Mouse (Mus musculus) heart, embryonic 10.5 days (tissue): ENCODE data around the gene Cdk9. TPM values are rescaled to one million over a fixed set of nuclear protein-coding genes. Genes with fewer than 3 reads are reported as not detected.

Experiments used
- DNase-seq: peaks from one replicate; pipeline ENCODE4 v3.0.0-alpha.2; 2017; ENCODE audit warnings: low spot score
- H3K27ac ChIP-seq: fragments of 300-500 bp; sonication (generic); 2 replicates; pipeline ENCODE4 v1.5.1; 2016; ENCODE audit warnings: mild to moderate bottlenecking
- H3K27me3 ChIP-seq: fragments of 300-500 bp; sonication (generic); 2 replicates; pipeline ENCODE4 v1.6.1; 2016; ENCODE audit warnings: mild to moderate bottlenecking; ENCODE audit not compliant: poor library complexity, insufficient read depth, severe bottlenecking
- H3K36me3 ChIP-seq: fragments of 300-500 bp; sonication (generic); 2 replicates; pipeline ENCODE4 v1.6.1; 2016; ENCODE audit warnings: mild to moderate bottlenecking, moderate library complexity
- H3K4me1 ChIP-seq: fragments of 300-500 bp; sonication (generic); 2 replicates; pipeline ENCODE4 v1.6.1; 2016; ENCODE audit warnings: mild to moderate bottlenecking
- H3K4me3 ChIP-seq: fragments of 300-500 bp; sonication (generic); 2 replicates; pipeline ENCODE4 v1.5.1; 2016; ENCODE audit warnings: mild to moderate bottlenecking, moderate library complexity
- H3K9me3 ChIP-seq: fragments of 300-500 bp; sonication (generic); 2 replicates; pipeline ENCODE4 v1.6.1; 2016; ENCODE audit warnings: mild to moderate bottlenecking, moderate library complexity
- WGBS: fragments of 180-500 bp; shearing (Covaris S2); methylation state at CpG from one replicate; pipeline ENCODE4 v1.1.7; 2016; 5-methylcytosine and 5-hydroxymethylcytosine counted together
- polyA plus RNA-seq: library from polyadenylated mRNA; unstranded; fragments of >200 nt; fragmentation: Nextera tagmentation; extraction: Ambion mirVana; gene quantifications from 2 replicates; pipeline ENCODE4 v1.2.1, GENCODE M21; 2016

Cdk9 gene
- 89.1 and 115 TPM in 2 replicates for polyA plus RNA-seq

DNA sequence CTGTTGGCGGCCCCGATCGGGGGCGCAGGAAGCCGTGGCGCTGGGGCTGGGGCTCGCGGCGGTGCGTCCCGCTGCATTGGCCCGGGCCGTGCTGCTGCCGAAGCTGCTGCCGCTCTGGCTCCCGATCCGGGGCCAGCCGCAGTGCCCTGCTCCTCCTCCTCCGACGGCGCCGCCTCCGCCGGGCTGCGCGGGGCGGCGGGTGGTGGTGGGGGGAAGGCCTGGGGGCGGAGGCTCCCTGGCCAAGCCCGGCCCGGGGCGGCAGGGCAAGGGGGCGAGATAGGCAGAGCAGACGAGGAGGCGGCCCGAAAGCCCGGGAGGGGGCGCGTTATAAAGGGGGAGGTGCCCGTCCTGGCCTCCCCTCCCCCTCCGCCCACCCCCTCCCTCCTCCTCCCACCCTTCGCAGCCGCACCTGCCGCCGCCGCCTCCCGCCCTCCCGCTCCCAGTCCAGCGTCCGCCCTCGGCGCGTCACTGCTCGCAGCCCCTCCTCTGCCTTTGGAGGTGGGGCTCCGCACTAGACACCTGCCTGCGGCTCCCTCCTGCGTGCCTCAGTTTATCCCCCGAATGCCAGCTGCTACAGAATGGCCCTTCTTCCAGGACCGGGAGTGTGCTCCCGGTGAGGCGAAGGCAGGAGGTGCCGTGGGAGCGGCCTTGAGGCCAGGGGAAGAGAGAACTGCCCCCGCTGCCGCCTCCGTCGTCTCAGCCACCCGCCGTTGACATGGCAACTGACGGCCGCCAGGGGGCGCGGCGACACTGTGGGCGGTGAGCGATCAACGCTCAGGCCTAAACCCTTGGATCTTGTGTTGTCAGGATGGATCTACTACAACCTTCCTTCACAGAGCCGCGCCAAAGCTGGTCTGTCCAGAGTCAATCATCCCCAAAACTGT lies at the start of gene Cdk9:
Cdk9 (minus strand) TSS at position 143 of the 884 bp plus-strand sequence.
- no peaks in the 10 kb centered on the region for H3K9me3 ChIP-seq
- peaks cover 31% of the 10 kb centered on the region for H3K36me3 ChIP-seq
- peaks cover 36% of the 10 kb centered on the region for H3K4me1 ChIP-seq
- WGBS = under 1% methylated on average over 61 of the region's 79 CpGs
- DNase-seq = peak; percentile 96
- peak within 1 kb of the TSS; percentile 97 for H3K4me3 ChIP-seq
- no peaks in the 10 kb centered on the region for H3K27me3 ChIP-seq
- peak within 1 kb of the TSS; percentile 98 for H3K27ac ChIP-seq

DNA sequence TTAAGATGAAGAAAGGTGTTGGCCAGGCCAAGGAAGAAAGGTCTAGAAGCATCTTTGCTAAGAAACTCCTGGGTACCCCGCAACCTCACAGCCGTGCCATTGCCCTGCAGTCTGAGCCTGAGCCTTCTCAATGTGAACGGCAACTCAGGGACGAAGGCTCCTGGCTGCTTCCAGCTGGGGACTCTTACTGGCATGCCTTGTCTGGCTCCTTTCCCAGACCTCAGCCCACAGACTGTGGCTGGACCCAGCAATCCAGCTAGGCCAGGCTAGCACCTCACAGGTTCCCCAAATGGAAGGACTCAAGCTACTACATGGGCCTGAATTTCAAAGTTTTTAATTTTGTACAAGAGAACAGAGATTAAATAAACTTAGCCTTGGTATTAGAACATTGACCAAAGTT lies 49.0 kb upstream of the Cdk9 start:
- Histone ChIP-seq H3K27ac (no peak overlapping the region), H3K27me3 (peaks cover 1% of the 10 kb centered on the region; the same call in 1 of the 2 replicates)
- 88% methylated on average over 4 of the region's 4 CpGs for WGBS

DNA sequence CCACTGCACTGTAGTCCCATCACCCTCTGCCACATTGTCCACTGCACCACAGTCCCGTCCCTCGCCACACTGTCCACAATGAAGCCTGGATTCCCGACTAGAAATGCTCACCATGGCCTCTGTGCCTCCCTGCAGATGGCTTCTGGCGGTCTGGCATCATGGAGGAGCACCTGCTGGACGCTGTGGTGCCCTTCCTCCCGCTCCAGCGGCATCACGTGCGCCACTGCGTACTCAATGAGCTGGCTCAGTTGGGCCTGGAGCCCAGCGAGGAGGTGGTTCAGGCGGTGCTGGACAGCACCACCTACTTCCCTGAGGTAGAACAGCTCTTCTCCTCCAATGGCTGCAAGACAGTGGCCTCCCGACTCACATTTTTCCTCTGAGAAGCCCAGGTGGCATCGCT lies 48.5 kb upstream of the Cdk9 start:
- DNase-seq = no peak
- peaks cover 18% of the 10 kb centered on the region for H3K4me1 ChIP-seq
- WGBS = 86% methylated on average over 14 of the region's 14 CpGs
- no peaks in the 10 kb centered on the region; the same call in 1 of the 2 replicates for H3K27me3 ChIP-seq
- H3K36me3 ChIP-seq = peaks cover 42% of the 10 kb centered on the region
- no peaks in the 10 kb centered on the region for H3K9me3 ChIP-seq
- H3K4me3 ChIP-seq = no peak overlapping the region
- H3K27ac ChIP-seq = no peak overlapping the region

More for the DNA sequence above, 49.0 kb upstream of the Cdk9 start:
- Histone ChIP-seq H3K4me1 (peaks cover 18% of the 10 kb centered on the region), H3K4me3 (no peak overlapping the region), H3K9me3 (no peaks in the 10 kb centered on the region), H3K36me3 (peaks cover 42% of the 10 kb centered on the region)
- DNase-seq = no peak

DNA sequence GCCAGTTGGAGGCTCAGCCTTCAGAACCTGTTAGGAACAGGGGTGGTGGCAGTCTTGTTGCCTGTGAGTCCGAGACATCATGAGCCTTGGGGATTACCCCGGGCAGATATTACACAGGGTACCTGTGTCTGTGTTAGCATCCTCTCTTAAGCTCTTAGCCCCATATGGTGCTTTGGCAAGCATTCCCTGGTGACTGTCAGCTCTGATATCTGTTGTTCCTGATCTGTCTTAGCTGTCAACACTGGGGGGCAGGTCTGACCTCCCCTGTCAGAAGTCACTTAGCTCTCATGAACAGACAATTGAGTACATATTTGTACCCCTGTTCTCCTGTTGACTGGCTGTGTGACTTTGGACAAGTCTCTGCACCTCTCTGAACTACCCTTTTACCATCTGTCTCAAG lies 46.1 kb upstream of the Cdk9 start:
- peaks cover 18% of the 10 kb centered on the region for H3K4me1 ChIP-seq
- peaks cover 11% of the 10 kb centered on the region; the same call in 1 of the 2 replicates for H3K27me3 ChIP-seq
- H3K36me3 ChIP-seq = peaks cover 53% of the 10 kb centered on the region
- 78% methylated on average over 2 of the region's 2 CpGs for WGBS
- no peak overlapping the region for H3K4me3 ChIP-seq
- no peak for DNase-seq
- no peak overlapping the region for H3K27ac ChIP-seq
- no peaks in the 10 kb centered on the region for H3K9me3 ChIP-seq

DNA sequence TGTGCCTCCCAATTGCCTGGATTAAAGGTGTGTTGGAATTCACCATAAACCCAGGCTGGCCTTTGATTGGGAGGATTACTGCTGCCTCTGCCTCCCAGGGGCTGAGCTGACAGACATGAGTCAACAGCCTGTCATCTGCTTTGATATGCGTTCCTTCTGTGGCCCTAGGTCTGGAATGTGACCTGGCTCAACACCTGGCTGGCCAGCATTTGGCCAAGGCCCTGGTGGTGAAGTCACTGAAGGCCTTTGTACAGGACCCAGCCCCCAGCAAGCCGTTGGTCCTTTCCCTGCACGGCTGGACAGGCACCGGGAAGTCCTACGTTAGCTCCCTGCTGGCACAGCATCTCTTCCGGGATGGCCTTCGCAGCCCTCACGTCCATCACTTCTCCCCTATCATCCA lies 45.6 kb upstream of the Cdk9 start:
- H3K27me3 ChIP-seq = peaks cover 11% of the 10 kb centered on the region; the same call in 1 of the 2 replicates
- WGBS = 56% methylated on average over 8 of the region's 8 CpGs
- H3K27ac ChIP-seq = no peak overlapping the region
- no peak overlapping the region for H3K4me3 ChIP-seq
- H3K36me3 ChIP-seq = peaks cover 55% of the 10 kb centered on the region
- DNase-seq = no peak
- no peaks in the 10 kb centered on the region for H3K9me3 ChIP-seq
- H3K4me1 ChIP-seq = peaks cover 18% of the 10 kb centered on the region

DNA sequence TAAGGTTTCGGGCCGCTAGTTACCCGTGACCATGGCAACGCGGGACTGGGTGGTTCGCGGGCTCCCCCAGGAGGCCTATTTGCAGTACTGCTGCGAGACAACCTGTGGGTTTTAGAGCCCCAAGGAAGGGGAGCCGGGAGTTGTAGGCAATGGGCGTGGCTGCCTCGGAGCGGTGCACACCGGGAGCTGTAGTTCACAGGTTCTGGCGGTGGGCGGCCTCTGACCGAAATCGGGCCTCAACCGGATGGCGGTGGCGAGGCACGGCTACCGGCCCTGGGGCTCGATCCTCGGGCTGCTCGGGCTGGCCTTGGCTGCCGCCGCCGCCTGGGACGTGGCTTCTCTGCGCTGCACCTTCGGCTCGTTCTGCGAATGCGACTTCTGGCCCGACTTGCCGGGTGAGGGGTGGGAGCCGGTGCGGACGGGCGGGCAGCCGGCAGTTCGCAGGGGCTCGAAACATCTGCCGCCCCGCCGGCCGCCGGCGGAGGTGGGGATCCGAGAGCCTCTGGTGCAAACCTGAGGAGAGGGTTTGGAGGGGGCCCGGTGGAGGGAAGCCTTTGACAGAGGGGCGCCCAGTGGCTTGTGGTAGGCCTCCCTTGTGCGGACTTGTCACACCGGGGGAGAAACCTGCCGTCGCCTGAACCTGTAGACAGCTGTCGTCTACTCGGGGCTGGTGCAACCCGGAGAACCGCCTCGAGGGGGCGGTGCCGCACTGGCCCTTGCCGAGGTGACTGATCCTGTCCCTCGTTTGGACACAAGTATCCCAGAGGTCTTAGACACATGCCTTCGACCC lies 44.4 kb upstream of the Cdk9 start, which contains the start of gene Tor2a:
Tor2a (plus strand) TSS at position 179 of the 790 bp plus-strand sequence.
- Histone ChIP-seq H3K27me3 (peaks cover 19% of the 10 kb centered on the region), H3K4me3 (peak within 1 kb of the TSS; percentile 71), H3K27ac (peak within 1 kb of the TSS; percentile 91), H3K4me1 (peaks cover 11% of the 10 kb centered on the region), H3K36me3 (peaks cover 55% of the 10 kb centered on the region), H3K9me3 (no peaks in the 10 kb centered on the region)
- WGBS = under 1% methylated on average over 66 of the region's 66 CpGs
- DNase-seq = peak; percentile 99

DNA sequence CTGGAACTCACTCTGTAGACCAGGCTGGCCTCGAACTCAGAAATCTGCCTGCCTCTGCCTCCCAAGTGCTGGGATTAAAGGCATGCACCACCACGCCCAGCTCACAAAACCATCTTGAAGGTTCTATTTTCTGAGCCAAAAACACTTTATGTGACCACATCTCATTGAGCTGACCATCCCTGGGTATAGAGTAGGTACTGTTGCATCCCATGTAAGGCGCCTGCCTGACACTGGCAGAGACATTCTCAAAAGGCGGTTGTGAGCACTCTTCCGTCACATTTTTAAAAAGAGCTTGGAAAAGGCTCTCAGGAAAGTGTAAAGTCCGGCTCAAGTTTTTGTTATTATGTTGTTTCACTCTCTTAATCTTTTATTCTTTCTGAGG lies 43.8 kb upstream of the Cdk9 start:
- Histone ChIP-seq H3K4me3 (peak overlapping the region; percentile 71), H3K27me3 (peaks cover 19% of the 10 kb centered on the region), H3K4me1 (peaks cover 16% of the 10 kb centered on the region), H3K27ac (peak overlapping the region; percentile 91; the same call in 1 of the 2 replicates), H3K36me3 (peaks cover 54% of the 10 kb centered on the region), H3K9me3 (no peaks in the 10 kb centered on the region)
- 34% methylated on average over 6 of the region's 6 CpGs for WGBS
- no peak for DNase-seq

DNA sequence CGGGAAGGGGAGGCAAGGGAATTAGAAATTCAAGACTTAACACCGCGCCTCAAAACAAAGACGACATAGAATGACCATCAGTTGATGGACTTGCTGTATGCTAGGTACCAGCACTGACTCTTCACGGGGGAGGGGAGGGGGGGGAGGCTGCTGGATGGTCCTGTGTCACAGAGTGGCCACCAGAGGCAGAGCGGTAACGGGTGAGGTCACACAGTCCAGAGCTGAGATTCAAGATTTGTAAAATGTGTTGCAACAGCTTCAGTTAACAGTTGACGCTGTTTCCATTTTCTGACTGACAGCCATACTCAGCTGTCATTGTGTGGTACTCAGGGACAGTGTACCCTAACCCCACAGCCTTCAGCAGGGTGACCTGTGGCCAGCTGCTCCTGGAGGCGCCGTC lies 39.3 kb upstream of the Cdk9 start:
- H3K4me3 ChIP-seq = peak overlapping the region; percentile 60
- H3K27me3 ChIP-seq = peaks cover 19% of the 10 kb centered on the region
- no peak overlapping the region; the same call in 1 of the 2 replicates for H3K27ac ChIP-seq
- H3K9me3 ChIP-seq = no peaks in the 10 kb centered on the region
- no peak for DNase-seq
- H3K4me1 ChIP-seq = peaks cover 21% of the 10 kb centered on the region
- peaks cover 49% of the 10 kb centered on the region for H3K36me3 ChIP-seq
- WGBS = 65% methylated on average over 10 of the region's 10 CpGs

DNA sequence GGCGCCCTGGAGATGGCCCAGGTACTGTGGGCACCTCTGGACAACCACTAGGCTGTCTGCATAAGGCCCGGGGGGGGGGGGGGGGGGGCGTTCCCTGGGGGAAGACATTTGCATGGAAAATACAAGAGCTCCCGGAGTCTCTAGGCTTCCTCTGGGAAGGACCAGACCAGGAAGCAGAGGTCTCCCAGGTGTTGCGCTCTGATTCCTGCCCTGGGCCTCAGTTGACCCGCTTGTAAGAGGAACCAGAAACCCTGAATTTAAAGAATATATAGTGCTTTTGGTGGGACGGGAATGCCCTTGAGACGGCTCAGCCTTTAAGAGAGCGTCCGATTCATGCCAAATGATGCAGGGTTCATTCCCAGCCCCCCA lies 38.8 kb upstream of the Cdk9 start:
- no peaks in the 10 kb centered on the region for H3K9me3 ChIP-seq
- H3K4me3 ChIP-seq = peak overlapping the region; percentile 60
- H3K36me3 ChIP-seq = peaks cover 54% of the 10 kb centered on the region
- peaks cover 21% of the 10 kb centered on the region for H3K4me1 ChIP-seq
- H3K27ac ChIP-seq = peak overlapping the region; percentile 60
- 35% methylated on average over 9 of the region's 10 CpGs for WGBS
- DNase-seq = no peak
- H3K27me3 ChIP-seq = peaks cover 19% of the 10 kb centered on the region

DNA sequence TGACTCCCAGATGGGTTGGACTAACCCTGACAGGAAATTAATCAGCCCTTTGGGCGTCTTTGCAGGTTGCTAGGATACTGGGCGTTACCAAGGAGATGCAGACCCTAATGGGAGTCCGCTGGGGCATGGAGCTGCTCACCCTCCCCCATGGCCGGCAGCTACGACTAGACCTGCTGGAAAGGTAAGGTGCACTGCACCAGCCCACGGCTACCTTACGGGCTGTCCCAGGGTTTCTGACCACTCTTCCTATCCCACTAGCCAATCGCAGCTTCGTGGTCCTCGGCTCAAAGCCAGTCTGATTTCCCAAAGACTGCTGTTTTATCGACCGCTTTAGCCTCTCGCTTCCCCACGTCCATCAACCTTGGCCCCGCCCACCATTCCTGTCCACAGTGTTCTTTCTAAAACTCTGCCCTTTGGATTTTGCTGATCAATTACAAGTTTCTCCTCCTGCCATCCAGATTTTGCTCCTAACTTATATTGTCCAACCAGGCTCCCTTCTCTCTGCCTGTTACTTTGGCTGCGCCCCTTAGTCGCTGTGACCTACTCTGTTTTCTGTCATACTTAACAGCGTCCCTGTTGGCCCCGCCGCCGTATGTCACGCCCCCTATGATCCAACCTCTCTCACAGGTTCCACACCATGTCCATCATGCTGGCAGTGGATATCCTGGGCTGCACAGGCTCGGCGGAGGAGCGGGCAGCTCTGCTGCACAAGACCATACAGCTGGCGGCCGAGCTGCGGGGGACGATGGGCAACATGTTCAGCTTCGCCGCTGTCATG lies 38.2 kb upstream of the Cdk9 start:
- H3K4me1 ChIP-seq = peaks cover 21% of the 10 kb centered on the region
- peaks cover 60% of the 10 kb centered on the region for H3K36me3 ChIP-seq
- WGBS = 9% methylated on average over 31 of the region's 31 CpGs
- H3K27ac ChIP-seq = peak overlapping the region; percentile 60
- peak overlapping the region; percentile 60 for H3K4me3 ChIP-seq
- peaks cover 24% of the 10 kb centered on the region for H3K27me3 ChIP-seq
- no peaks in the 10 kb centered on the region for H3K9me3 ChIP-seq
- peak; percentile 92 for DNase-seq

DNA sequence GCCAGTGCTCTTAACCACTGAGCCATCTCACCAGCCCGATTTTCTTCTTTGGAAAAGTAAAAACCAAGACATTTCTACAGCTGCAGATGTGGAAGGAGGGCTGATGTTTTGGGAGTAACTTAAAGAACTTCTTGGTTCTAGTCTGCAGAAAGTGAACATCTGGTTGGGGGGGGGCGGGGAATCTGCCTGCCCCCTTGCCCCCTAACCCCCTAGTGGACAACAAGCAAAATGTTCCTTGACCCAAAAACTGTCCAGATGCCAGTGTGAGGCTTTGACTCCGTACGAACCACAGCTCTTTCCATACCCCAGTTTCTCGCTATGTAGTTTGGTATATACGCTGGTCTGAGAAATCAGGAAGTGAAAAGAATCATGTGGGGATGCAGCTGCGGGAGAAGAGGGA lies 37.3 kb upstream of the Cdk9 start:
- Histone ChIP-seq H3K4me3 (no peak overlapping the region), H3K27me3 (peaks cover 33% of the 10 kb centered on the region), H3K36me3 (peaks cover 69% of the 10 kb centered on the region), H3K27ac (no peak overlapping the region), H3K9me3 (no peaks in the 10 kb centered on the region), H3K4me1 (peaks cover 21% of the 10 kb centered on the region)
- DNase-seq = no peak
- 68% methylated on average over 7 of the region's 7 CpGs for WGBS

DNA sequence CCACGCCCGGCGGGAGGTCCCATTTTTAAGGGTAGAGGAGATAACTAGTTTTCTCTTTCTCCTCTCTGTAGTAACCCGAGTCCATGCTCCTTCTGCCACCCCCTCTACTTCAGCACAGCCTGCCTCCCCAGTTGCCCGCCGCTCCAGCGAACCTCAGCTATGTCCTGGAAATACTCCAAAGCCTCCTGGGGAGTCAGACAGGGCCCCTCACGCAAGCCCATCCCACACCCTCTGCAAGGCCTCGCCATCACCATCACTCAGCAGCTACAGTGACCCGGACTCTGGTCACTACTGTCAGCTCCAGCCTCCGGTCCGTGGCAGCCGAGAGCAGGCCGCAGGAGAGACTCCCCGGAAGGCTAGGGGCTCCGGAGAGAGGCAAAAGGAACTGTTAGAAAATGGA lies 36.2 kb upstream of the Cdk9 start:
- Histone ChIP-seq H3K4me3 (no peak overlapping the region), H3K36me3 (peaks cover 65% of the 10 kb centered on the region), H3K27ac (no peak overlapping the region), H3K9me3 (no peaks in the 10 kb centered on the region), H3K4me1 (peaks cover 21% of the 10 kb centered on the region), H3K27me3 (peaks cover 29% of the 10 kb centered on the region)
- DNase-seq = no peak
- WGBS = 84% methylated on average over 16 of the region's 16 CpGs
